Mouse (Mus musculus) heart, postnatal 25 days (tissue): Measurements from ENCODE around the gene En1. TPM values are rescaled to one million over a fixed set of nuclear protein-coding genes. Genes with fewer than 3 reads are reported as not detected.

Experiments used
- DNase-seq: peaks from one replicate; pipeline ENCODE4 v3.0.0; 2022; ENCODE audit warnings: low spot score
- intact Hi-C: fragments of 180-260 bp; cut with DNase I; formaldehyde crosslinking; loops from one replicate; pipeline ENCODE4 v1.15.1; 2025
- total RNA-seq, 2 experiments: library from RNA; stranded (reverse); gene quantifications; 2 replicates each; pipeline ENCODE4 v1.2.3; 2021

Gene En1
- total RNA-seq, 2 experiments from 2014 or later, result not detected

- intact Hi-C loops, result loop anchor here (5.0 to 10.0 kb wide), 2 partner anchors 155 to 798 kb away; no protein-coding TSS in a partner anchor
Observed at GRCm38 (mm10) chr1:120599321-120600148, 2.7 kb upstream of the En1 start.

GRCm38 (mm10) chr1:120600149-120600445 is 2.1 kb upstream of the En1 start:
- no peak for DNase-seq
- intact Hi-C loops, result loop anchor here (5.0 to 10.0 kb wide), 2 partner anchors 155 to 797 kb away; no protein-coding TSS in a partner anchor

More at GRCm38 (mm10) chr1:120599321-120600148, 2.7 kb upstream of the En1 start:
- DNase-seq, result no peak

- intact Hi-C loops, result loop anchor here (5.0 to 10.0 kb wide), 2 partner anchors 154 to 797 kb away; no protein-coding TSS in a partner anchor
- DNase-seq, result no peak
Observed at GRCm38 (mm10) chr1:120600516-120601252, 1.5 kb upstream of the En1 start.

GRCm38 (mm10) chr1:120601253-120601836 is 873 bp upstream of the En1 start:
- intact Hi-C loops, result loop anchor here (5.0 to 10.0 kb wide), 2 partner anchors 153 to 796 kb away; no protein-coding TSS in a partner anchor

GRCm38 (mm10) chr1:120602876-120603655 is 848 bp downstream of the En1 start:
- intact Hi-C loops, result loop anchor here (5.0 to 10.0 kb wide), 2 partner anchors 152 to 794 kb away; no protein-coding TSS in a partner anchor
- DNase-seq, result no peak

More at GRCm38 (mm10) chr1:120601253-120601836, 873 bp upstream of the En1 start:
- DNase-seq, result no peak

GRCm38 (mm10) chr1:120603656-120604051 is 1.4 kb downstream of the En1 start:
- intact Hi-C loops, result loop anchor here (5.0 to 10.0 kb wide), 2 partner anchors 151 to 794 kb away; no protein-coding TSS in a partner anchor
- no peak for DNase-seq

GRCm38 (mm10) chr1:120604431-120605142 is 2.4 kb downstream of the En1 start:
- intact Hi-C loops, result loop anchor here (5.0 to 10.0 kb wide), 2 partner anchors 150 to 793 kb away; no protein-coding TSS in a partner anchor
- no peak for DNase-seq

- no peak for DNase-seq
- intact Hi-C loops, result loop anchor here (10.0 kb wide), 1 partner anchor 150 kb away; no protein-coding TSS in a partner anchor
Observed at GRCm38 (mm10) chr1:120605143-120605435, 2.9 kb downstream of the En1 start.

GRCm38 (mm10) chr1:120605521-120606310 is 3.5 kb downstream of the En1 start:
- DNase-seq, result no peak
- intact Hi-C loops, result loop anchor here (10.0 kb wide), 1 partner anchor 149 kb away; no protein-coding TSS in a partner anchor

- intact Hi-C loops, result loop anchor here (10.0 kb wide), 1 partner anchor 148 kb away; no protein-coding TSS in a partner anchor
Observed at GRCm38 (mm10) chr1:120606641-120607575, 4.7 kb downstream of the En1 start.

GRCm38 (mm10) chr1:120607576-120608400 is 5.6 kb downstream of the En1 start:
- intact Hi-C loops, result loop anchor here (10.0 kb wide), 1 partner anchor 147 kb away; no protein-coding TSS in a partner anchor
- DNase-seq, result no peak

More at GRCm38 (mm10) chr1:120606641-120607575, 4.7 kb downstream of the En1 start:
- no peak for DNase-seq

- DNase-seq, result no peak
- intact Hi-C loops, result loop anchor here (10.0 kb wide), 1 partner anchor 146 kb away; no protein-coding TSS in a partner anchor
Observed at GRCm38 (mm10) chr1:120608461-120608860, 6.2 kb downstream of the En1 start.

- intact Hi-C loops, result loop anchor here (10.0 kb wide), 1 partner anchor 145 kb away; no protein-coding TSS in a partner anchor
- no peak for DNase-seq
Observed at GRCm38 (mm10) chr1:120609611-120610010, 7.4 kb downstream of the En1 start.

GRCm38 (mm10) chr1:120613461-120614306 is 11.5 kb downstream of the En1 start:
- intact Hi-C loops, result no loop called here
- no peak for DNase-seq
